Mouse (Mus musculus) Patski (cell line): ENCODE data around the gene B020011L13Rik. TPM values are rescaled to one million over a fixed set of nuclear protein-coding genes. Genes with fewer than 3 reads are reported as not detected.
"Not testable (repeated sequence)": the region's sequence is repeated elsewhere in the genome, so short reads cannot be mapped to it uniquely, and the experiment has no call there.

Experiments used
- ATAC-seq: fragments of 100-300 bp; one replicate; pipeline ENCODE4 v1.8.0; 2021
- CTCF ChIA-PET: fragments of 350-600 bp; sonication (Branson Sonifier 250); formaldehyde crosslinking; loops from one replicate; lab custom pipeline; 2022; ENCODE audit warnings: inconsistent platforms; lab: Charles Lee
- POLR2A ChIA-PET: fragments of 350-600 bp; sonication (Branson Sonifier 250); formaldehyde crosslinking; loops from one replicate; lab custom pipeline; 2022; ENCODE audit warnings: antibody characterized with exemption, inconsistent platforms; lab: Charles Lee
- DNase-seq: peaks from one replicate; pipeline ENCODE4 v3.0.0-alpha.2; 2011; ENCODE audit warnings: low read depth, low spot score
- H3K27me3 ChIP-seq: fragments of 371-371 bp; one replicate; pipeline ENCODE4 v1.5.1; 2021
- in situ Hi-C: fragments of 300-500 bp; cut with MboI; formaldehyde crosslinking; loops from 3 replicates; pipeline ENCODE4 v1.11.1; 2018; ENCODE audit warnings: low pct_unique_long_range_greater_than_20kb, mixed read lengths
- polyA plus RNA-seq: library from polyadenylated mRNA; unstranded; gene quantifications from one replicate; pipeline ENCODE4 v1.2.3, GENCODE M21; 2021

The B020011L13Rik gene
- polyA plus RNA-seq = not detected

DNA sequence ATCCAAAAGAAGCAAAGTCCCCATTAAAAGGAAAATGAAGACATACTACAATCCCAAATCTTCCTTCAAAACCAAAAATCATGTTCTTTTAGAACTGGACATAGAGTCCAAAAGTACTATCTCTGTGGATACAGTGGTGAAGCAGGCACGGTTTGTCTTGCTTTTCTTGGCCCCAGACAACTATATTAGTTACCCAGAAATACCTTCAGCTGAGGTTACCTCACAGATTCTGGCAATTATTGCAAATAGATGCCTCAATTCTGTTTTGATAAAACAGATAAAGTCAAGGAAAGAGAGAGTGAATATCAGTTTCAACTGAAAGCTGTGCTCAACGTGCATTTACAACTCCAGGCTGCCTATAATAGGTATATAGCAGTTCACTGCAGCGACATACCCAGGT, at the start of gene B020011L13Rik:
B020011L13Rik (plus strand) TSS at position 301 of the 400 bp plus-strand sequence.
- CTCF ChIA-PET, DNase-seq, in situ Hi-C loops, ATAC-seq, POLR2A ChIA-PET, H3K27me3 ChIP-seq: not testable (repeated sequence)

- ATAC-seq, CTCF ChIA-PET, POLR2A ChIA-PET, DNase-seq, H3K27me3 ChIP-seq: not testable (repeated sequence)
- in situ Hi-C loops = loop anchor here (5.0 kb wide), 1 partner anchor 59 kb away; no protein-coding TSS in a partner anchor
Observed at GRCm38 (mm10) chr1:117816271-117816670, 35.3 kb downstream of the B020011L13Rik start.

DNA sequence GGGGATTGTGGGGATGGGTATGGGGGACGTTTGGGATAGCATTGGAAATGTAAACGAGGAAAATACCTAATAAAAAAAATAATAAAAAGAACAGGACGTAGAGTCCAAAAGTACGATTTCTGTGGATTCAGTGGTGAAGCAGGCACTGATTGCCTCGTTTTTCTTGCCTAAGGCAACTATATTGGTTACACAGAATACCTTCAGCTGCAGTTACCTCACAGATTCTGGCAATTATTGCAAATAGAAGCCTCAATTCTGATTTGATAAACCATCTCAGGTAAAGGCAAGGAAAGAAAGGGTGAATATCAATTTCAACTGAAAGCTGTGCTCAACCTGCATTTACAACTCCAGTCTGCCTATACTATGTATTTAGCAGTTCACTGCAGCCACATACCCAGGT, 48.8 kb downstream of the B020011L13Rik start, which contains the start of gene Gm28360:
Gm28360 (plus strand) TSS at position 301 of the 400 bp plus-strand sequence.
- POLR2A ChIA-PET, ATAC-seq, CTCF ChIA-PET, H3K27me3 ChIP-seq, in situ Hi-C loops, DNase-seq: not testable (repeated sequence)

GRCm38 (mm10) chr1:117851718-117852117, 70.8 kb downstream of the B020011L13Rik start:
- H3K27me3 ChIP-seq, CTCF ChIA-PET: not testable (repeated sequence)
- in situ Hi-C loops = loop anchor here (25.0 kb wide), 1 partner anchor 211 kb away; no protein-coding TSS in a partner anchor

More at GRCm38 (mm10) chr1:117851718-117852117, 70.8 kb downstream of the B020011L13Rik start:
- ATAC-seq, POLR2A ChIA-PET, DNase-seq: not testable (repeated sequence)

Other genes starting within 250 kb of the B020011L13Rik start
- gene Gm28363, start 84.0 kb upstream of the B020011L13Rik start, polyA plus RNA-seq = not detected
- not detected for gene Gm28360, start 48.9 kb downstream of the B020011L13Rik start, polyA plus RNA-seq
- gene Gm28168, start 146.9 kb downstream of the B020011L13Rik start, polyA plus RNA-seq = not detected
- not detected for gene Gm7145, start 184.8 kb downstream of the B020011L13Rik start, polyA plus RNA-seq